Mouse (Mus musculus) brain, embryonic 14.5 days (tissue): ENCODE data around the gene Gm7168.
"Not testable (repeated sequence)": the region's sequence is repeated elsewhere in the genome, so short reads cannot be mapped to it uniquely, and the experiment has no call there.

Source experiments
- CTCF ChIP-seq: fragments of 200-500 bp; IDR thresholded peaks from 2 replicates; pipeline ENCODE4 v1.5.1; 2012; ENCODE audit warnings: inconsistent platforms, mild to moderate bottlenecking, moderate library complexity, borderline replicate concordance; ENCODE audit not compliant: insufficient read depth, insufficient read length; ENCODE audit errors: extremely low read depth
- POLR2A ChIP-seq: fragments of 200-500 bp; IDR thresholded peaks from 2 replicates; pipeline ENCODE4 v1.6.1; 2012; ENCODE audit warnings: mild to moderate bottlenecking, inconsistent platforms, borderline replicate concordance; ENCODE audit not compliant: poor library complexity, insufficient read depth, insufficient read length, severe bottlenecking; ENCODE audit errors: extremely low read depth

DNA sequence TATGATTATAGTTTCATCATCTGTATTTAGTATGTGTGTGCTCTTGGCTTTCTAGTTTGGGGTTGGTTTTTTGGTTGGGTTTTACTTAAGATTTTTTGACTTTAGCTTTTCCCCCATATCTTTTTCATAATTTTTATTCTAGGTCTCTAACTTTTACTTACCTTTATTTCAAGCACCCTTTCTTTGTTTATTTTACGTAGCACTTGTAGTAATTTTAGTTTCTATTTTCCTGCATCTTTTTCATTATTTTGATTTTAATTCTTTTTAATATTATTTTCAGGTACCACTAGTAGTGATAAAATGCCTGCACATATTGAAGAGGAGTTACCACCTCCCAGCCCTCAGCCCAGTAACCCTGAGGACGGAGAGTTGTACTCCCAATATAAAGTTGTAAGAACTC, at the start of gene Gm7168:
- not testable (repeated sequence) for TF ChIP-seq CTCF, POLR2A
